Mouse (Mus musculus): ENCODE data around the gene S100a6.

- TF ChIP-seq EP300 (optimal IDR thresholded peaks at IDR 0.05), result no peak
- no peak for TF ChIP-seq CTCF (IDR thresholded peaks at IDR 0.05; ENCODE audit: low read depth)
Observed at GRCm38 (mm10) chr3:90574691-90575090, 38.0 kb upstream of the S100a6 start.

All from stomach, postnatal 0 days (tissue).